Mouse (Mus musculus) ovary, adult 18-20 months (tissue): ENCODE measurements at regions not wholly inside any gene's neighbourhood (a gene's known extent, or its start where the extent isn't known, plus 50 kb on each side); places are given as distances from the start of the nearest gene placed in this dataset.

Experiments
- DNase-seq: peaks from one replicate; pipeline ENCODE4 v3.0.0; 2022; ENCODE audit warnings: low spot score, mixed read lengths

- peak; percentile 5 for DNase-seq
Observed at GRCm38 (mm10) chr16:86159021-86159815, 257.6 kb upstream of the Adamts5 start.

GRCm38 (mm10) chr16:86138171-86138570 lies 236.5 kb upstream of the Adamts5 start:
- DNase-seq, result no peak

GRCm38 (mm10) chr16:86136169-86136568 lies 234.5 kb upstream of the Adamts5 start:
- no peak for DNase-seq

DNA sequence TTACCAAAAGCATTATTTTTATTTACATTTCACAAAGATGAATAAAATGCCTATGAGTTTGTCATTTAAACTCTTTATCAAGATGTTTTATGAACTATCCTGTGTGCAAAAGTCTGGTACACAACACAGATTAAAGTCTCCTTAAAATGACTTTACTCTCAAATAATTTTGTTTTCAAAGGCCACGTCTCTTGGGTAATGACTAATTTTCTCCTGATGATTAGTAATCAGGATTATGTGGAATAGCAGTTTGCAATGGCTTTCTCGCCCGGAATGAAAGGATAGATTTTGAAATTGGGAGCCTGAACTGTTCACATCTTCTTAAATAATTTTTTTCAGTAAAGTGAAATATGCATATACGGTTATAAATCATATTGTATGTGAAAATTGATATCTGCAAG lies 225.8 kb upstream of the Adamts5 start:
- no peak for DNase-seq

DNA sequence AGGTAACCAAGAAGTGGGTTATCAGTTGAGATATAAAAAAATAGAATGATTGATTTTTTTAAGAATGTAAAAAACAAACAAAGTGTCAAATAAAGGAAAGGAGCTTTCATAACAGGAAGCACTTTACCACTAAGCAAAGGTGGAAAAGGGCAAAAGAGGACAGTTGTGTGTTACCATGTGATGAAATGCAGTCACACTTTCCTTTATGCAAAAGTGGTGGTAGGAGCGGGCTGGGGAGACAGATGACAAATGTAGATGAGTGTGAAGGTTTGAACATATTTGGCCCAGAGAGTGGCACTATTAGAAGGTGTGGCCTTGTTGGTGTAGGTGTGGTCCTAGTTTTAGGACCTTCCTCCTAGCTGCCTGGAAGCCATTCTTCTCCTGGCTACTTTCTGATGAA lies 222.6 kb upstream of the Adamts5 start:
- no peak for DNase-seq

- DNase-seq, result no peak
Observed at GRCm38 (mm10) chr16:86122936-86123335, 221.3 kb upstream of the Adamts5 start.

DNA sequence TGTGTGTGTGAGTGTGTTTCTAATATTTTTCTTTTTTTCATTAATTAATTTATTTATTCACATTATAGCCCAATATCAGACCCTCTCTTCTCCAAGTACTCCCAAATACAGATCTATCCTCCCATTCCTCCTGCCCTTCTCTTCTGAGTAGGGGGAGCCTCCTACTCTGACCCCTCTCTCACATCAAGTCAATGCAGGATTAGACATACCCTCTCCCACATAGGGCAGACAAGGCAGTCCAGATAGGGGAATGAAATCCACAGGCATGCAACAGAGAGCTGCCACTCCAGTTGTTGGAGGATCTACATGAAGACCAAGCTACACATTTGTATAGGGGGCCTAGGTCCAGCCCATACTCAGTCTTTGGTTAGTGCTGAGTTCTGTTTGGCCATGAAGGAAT lies 216.3 kb upstream of the Adamts5 start:
- no peak for DNase-seq

DNA sequence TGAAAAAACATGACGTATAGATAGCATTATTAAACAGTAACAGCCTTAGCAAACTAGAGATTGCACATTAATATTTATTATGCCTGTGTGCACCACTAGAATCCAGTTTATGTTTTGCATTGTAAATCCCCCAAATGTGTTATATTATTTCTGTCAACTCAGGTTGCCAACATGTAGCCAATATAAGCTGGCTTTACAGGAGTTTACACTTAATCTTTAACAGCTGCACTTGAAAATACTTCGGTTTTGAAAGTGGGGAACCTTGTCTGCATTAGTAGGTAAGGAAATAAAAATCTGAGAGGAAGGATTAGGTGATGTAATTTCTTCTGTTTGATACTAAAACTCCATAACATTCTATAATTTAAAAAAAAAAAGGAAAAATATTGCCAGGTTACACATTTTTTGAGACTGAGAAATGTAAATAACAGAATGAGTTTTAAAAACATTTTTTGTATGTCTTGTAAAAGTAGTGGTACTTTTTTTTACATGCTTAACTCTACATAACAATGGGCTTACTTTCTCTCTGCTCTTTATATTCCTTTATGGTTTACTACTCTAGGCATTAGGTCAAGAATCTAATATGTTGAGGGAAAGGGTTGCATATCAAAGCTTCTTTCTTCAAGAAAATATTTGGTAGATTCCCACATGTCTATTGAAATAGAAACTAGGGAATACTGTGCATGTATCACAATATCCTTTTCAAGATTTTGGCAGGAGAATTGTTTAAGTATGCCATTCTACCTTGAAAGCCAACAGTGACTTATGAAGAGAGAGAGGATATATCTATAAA lies 214.2 kb upstream of the Adamts5 start:
- no peak for DNase-seq

DNA sequence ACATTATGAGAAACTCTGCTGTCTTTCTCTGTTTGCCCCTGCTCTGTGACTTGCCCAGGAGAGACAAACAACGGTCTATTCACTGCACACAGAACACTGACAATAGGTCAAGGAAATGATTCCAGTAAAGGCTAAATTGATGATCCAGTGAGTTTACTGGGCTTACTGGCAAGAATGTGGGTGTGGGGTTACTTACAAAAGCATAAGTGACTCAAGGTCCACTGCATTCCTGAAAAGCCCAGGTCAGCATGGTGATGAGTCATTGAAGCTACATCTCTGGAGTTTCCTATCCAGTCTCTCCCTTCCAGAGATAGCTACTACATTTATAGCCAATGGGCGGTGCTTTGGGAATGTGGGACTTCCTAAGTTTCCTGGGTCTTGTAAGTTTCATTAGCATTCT lies 192.8 kb upstream of the Adamts5 start:
- no peak for DNase-seq

DNA sequence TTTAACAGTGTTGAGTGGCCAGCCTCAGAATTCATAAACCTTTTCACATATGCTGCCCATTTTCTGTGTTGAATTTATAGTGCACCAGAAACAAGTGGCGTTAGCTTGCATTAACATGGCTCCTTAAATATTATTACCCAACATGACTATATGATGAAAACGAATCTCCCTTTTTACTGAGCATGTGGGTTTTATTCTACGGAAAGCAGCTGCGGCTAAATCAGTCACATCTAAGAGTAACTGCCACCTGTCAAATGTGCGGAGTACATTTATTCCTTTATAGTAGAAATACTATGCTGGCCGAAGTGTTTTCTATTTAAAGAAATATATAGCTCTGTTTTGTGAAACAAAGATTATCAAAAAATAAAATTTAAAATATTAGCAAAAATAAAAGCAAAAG lies 188.5 kb upstream of the Adamts5 start:
- no peak for DNase-seq

- no peak for DNase-seq
Observed at GRCm38 (mm10) chr16:86087421-86087820, 185.8 kb upstream of the Adamts5 start.

DNA sequence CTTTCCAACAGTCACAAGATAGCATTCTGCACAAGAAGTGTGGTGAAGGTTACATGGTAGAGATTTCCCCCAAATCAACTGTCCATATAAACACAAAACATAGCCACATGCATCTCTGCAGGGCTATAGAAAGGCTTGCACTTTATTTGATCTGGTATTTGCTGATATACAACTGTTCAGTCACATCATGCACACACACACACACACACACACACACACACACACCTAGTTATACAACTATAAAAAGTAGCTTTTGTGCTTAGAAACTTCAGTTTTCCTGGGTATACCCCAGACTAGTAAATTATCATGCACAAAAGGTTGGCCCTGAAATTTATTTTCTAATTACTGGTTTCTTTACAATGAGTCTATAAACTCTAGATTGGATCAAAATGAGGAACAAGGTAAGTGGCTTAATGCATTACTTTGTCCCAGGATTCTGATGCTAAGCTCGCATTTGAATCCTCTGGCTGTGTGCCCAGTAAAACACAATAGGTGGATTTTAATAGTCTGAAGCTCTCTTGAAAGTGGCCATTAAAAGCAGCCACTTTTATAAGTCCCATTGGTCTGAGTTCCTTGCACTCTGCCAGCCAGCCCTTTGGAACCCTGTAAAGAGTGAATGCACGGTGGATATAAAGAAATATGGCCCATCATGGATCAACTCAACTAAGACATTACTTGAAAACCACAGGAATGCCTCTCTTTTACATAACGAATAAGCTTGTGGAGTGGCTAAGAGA lies 166.2 kb upstream of the Adamts5 start:
- no peak for DNase-seq

DNA sequence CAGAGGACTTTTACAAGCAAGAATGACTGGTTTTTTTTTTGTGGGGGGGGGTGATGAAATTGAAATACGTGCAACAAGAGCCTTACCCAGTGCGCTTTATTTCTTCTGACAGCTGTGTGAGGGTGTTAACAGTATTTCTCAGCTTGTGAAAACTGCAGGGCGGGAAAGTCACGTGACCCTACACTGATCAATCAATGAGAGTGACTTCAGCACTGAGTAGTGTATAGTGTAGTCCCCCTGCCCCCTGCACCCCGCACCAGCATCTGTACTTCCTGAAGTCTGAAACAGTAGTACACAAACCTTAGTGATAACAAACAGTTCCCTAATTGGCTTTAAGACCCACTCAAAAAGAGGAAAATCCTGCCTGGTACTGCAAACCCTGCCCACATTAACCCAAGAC lies 158.5 kb upstream of the Adamts5 start:
- no peak for DNase-seq

GRCm38 (mm10) chr16:86044695-86045094 lies 143.1 kb upstream of the Adamts5 start:
- DNase-seq, result no peak

- DNase-seq, result no peak
Observed at GRCm38 (mm10) chr16:86034772-86035171, 133.1 kb upstream of the Adamts5 start.

GRCm38 (mm10) chr16:86027700-86028099 lies 126.1 kb upstream of the Adamts5 start:
- DNase-seq, result no peak

GRCm38 (mm10) chr16:86015336-86015735 lies 113.7 kb upstream of the Adamts5 start:
- DNase-seq, result no peak

DNA sequence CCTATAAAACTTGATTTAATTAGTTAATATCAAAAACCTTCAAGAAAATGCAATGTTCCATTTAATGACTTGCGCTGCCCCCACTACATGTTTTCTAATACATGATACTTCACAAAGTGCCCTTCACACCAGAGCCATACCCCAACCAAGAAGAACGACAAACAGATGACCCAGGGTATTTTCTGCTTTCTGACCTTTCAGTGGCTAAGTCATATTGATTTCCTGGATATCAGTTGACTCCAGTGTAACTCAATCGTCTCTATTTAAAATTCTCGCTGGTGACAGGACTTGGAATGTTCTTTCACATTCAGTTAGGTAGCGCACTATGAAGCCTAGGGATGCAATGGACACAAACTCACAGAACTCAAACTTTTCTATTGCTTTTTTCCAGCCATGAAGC lies 109.4 kb upstream of the Adamts5 start:
- no peak for DNase-seq

DNA sequence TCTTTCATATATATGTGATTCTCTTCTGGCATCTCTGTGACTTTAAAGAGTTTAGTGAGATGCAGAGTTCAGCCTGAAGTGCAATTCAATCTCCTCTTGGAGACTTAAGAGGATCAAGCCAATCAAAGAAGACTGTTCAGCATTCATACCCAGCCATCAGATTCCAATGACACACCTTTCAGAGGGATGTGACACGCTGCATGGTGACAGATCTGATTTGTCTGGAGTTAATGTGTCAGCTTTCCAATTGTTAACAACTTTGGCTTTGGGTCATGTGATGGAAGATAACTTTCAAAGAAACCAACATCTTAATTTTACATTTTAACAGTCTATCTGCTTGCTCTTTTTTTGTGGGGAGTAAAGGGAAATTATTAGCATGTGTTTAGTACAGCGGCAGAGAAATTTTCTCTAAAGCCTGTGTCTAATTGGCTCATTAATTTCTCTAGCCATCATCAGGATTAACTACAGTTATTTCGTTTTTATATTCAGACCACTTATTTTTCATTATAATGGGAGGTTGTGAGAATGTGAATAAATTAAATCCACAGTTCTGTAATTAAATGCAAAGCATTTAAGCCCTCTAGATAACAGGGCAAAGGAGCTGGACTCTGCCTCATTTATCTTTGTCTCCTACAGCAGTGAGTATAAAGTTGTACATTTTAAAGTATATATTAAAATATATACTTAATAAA lies 108.2 kb upstream of the Adamts5 start:
- no peak for DNase-seq

GRCm38 (mm10) chr16:86007799-86008198 lies 106.2 kb upstream of the Adamts5 start:
- DNase-seq, result no peak

DNA sequence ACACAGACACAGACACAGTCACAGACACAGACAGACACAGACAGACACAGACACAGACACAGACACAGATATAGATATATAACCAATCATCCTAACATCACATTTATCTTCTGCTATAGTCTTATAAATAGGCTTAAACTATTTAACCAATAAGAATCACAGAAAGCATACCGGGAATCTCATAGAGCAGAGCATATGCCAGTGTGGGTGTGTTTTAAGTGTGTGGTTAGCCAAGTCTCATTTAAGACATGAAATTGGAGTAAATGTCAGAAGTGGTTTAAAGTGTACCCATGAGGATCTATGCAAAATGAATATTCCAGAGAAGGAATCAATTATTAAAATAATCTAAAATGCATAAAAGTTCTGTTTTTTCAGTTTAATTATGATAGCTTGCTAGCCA lies 99.2 kb upstream of the Adamts5 start:
- DNase-seq, result no peak

- no peak for DNase-seq
Observed at GRCm38 (mm10) chr16:85985841-85986240, 84.2 kb upstream of the Adamts5 start.
